Mouse (Mus musculus) forebrain, embryonic 10.5 days (tissue): Measurements from ENCODE around the gene Capsl. TPM values are rescaled to one million over a fixed set of nuclear protein-coding genes. Genes with fewer than 3 reads are reported as not detected.

Experiments used
- DNase-seq: peaks from one replicate; pipeline ENCODE4 v3.0.0-alpha.2; 2017; ENCODE audit warnings: low spot score; ENCODE audit errors: extremely low spot score
- H3K27ac ChIP-seq: fragments of 300-500 bp; sonication (generic); 2 replicates; pipeline ENCODE4 v1.5.1; 2016; ENCODE audit warnings: mild to moderate bottlenecking
- H3K27me3 ChIP-seq: fragments of 300-500 bp; sonication (generic); 2 replicates; pipeline ENCODE4 v1.6.1; 2016; ENCODE audit warnings: mild to moderate bottlenecking; ENCODE audit not compliant: poor library complexity, severe bottlenecking
- H3K36me3 ChIP-seq: fragments of 300-500 bp; sonication (generic); replicated peaks from 2 replicates; pipeline ENCODE4 v1.6.1; 2016; ENCODE audit warnings: mild to moderate bottlenecking, moderate library complexity
- H3K4me1 ChIP-seq: fragments of 300-500 bp; sonication (generic); 2 replicates; pipeline ENCODE4 v1.6.1; 2016
- H3K4me3 ChIP-seq: fragments of 300-500 bp; sonication (generic); 2 replicates; pipeline ENCODE4 v1.5.1; 2016; ENCODE audit warnings: mild to moderate bottlenecking, moderate library complexity
- H3K9me3 ChIP-seq: fragments of 300-500 bp; sonication (generic); 2 replicates; pipeline ENCODE4 v1.6.1; 2016; ENCODE audit warnings: mild to moderate bottlenecking, moderate library complexity
- WGBS: fragments of 180-500 bp; shearing (Covaris S2); methylation state at CpG from one replicate; pipeline ENCODE4 v1.1.7; 2016; 5-methylcytosine and 5-hydroxymethylcytosine counted together
- polyA plus RNA-seq: library from polyadenylated mRNA; unstranded; fragments of >200 nt; fragmentation: Nextera tagmentation; extraction: Ambion mirVana; gene quantifications from 2 replicates; pipeline ENCODE4 v1.2.1, GENCODE M21; 2016

Capsl gene
- polyA plus RNA-seq, result 0.61 and 0.68 TPM in 2 replicates

DNA sequence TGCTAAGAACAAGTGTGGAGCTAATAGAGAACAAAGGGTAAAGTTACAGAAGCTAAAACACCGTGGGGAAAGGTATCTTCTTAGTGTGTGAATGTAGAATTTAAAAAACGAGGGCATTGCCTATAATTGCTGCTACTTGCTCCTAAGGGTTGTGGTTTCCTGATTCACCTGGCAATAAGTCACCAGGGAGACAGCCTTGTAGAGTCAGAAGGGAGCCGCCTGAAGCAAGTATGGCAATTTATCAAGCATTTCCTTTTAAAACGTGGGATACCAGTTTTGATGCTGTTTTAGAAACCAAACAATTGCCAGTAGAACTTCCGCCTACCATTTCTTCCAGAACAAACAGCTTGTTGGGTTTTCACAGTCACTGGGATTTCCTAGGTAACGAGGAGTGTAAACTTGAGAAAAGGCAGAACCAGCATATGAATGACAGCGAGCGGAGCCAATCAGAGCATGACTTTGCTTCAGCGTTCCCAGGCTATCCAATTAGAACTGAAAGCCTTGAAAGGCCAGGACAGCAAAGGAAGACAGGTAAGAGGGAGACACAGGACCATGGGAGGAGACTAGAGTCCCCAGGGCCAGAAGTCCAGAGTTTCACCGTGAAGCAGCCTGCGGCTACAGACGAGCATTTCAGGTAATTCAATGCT is at the start of gene Capsl:
Gene Capsl, plus strand, starts transcription at position 495 of the 647 bp plus-strand sequence.
- Histone ChIP-seq H3K9me3 (no peaks in the 10 kb centered on the region), H3K36me3 (no peaks in the 10 kb centered on the region), H3K27ac (no peak within 1 kb of the TSS), H3K27me3 (no peaks in the 10 kb centered on the region), H3K4me1 (no peaks in the 10 kb centered on the region), H3K4me3 (no peak within 1 kb of the TSS)
- 55% methylated on average over 12 of the region's 12 CpGs for WGBS
- DNase-seq, result peak; percentile 30

DNA sequence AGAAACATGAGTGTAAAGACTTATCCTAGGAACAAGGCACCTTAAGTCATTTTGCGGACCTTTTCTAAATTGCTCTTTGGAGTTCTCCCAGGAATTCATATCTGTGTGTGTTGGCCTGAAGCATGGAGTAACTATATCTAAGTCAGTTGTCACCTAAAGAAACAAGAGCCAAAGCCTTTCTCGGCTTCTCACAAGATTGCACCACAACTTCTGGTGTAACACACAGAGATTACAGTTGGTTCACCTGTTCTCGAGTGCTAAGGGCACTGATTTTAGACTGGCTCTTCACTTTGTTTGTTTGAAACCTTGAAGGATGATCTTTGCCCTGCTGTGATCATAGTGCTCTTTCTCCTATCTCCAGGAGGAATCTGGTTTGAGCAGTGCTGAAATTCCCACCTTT is 26.4 kb upstream of the Capsl start:
- no peaks in the 10 kb centered on the region for H3K4me1 ChIP-seq
- no peaks in the 10 kb centered on the region for H3K36me3 ChIP-seq
- H3K27me3 ChIP-seq, result no peaks in the 10 kb centered on the region
- DNase-seq, result no peak
- H3K9me3 ChIP-seq, result no peaks in the 10 kb centered on the region
- WGBS, result 89% methylated on average over 3 of the region's 3 CpGs
- no peak overlapping the region for H3K4me3 ChIP-seq
- H3K27ac ChIP-seq, result no peak overlapping the region

DNA sequence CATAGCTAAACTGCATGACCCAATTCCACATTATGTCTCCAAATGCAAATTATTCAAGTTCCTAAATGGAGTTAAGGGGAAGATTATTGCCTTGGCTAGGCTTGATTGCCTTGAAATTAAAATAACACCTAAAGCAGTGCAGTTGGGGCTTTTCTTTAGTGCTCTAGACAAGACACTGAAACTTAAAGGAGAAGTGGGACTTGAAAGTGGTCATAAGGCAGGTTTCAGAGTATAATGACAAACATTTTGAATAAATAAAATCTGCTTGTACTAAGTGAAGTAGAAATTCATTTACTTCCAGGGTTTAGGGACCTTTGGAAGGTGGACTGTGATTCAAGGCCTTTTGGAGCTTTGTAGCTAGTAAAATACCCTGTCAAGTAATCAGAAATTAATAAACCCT is 14.7 kb upstream of the Capsl start:
- H3K4me3 ChIP-seq, result no peak overlapping the region
- H3K9me3 ChIP-seq, result no peaks in the 10 kb centered on the region
- no peak for DNase-seq
- H3K27me3 ChIP-seq, result no peaks in the 10 kb centered on the region
- H3K36me3 ChIP-seq, result no peaks in the 10 kb centered on the region
- H3K27ac ChIP-seq, result no peak overlapping the region
- no peaks in the 10 kb centered on the region for H3K4me1 ChIP-seq

DNA sequence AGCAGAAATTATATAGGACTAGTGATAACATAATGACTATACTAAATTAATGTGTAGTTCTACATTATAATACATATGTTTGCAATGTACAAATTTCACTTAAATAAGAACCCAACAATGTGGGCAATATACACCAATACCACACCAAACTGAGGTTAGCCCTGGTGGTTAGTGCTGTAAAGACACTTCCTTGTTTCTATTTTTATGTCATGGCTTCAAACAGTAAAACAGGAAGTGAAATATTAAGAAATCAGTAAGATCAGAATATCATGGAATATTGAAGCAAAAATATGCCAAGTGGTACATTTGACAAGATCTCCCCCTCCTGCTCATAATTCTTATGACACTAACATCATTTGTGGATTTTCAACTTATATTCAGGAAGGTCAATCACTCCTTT is 8.0 kb upstream of the Capsl start:
- DNase-seq, result no peak
- Histone ChIP-seq H3K27ac (no peak overlapping the region), H3K27me3 (no peaks in the 10 kb centered on the region), H3K4me1 (no peaks in the 10 kb centered on the region), H3K9me3 (no peaks in the 10 kb centered on the region), H3K36me3 (no peaks in the 10 kb centered on the region), H3K4me3 (no peak overlapping the region)

DNA sequence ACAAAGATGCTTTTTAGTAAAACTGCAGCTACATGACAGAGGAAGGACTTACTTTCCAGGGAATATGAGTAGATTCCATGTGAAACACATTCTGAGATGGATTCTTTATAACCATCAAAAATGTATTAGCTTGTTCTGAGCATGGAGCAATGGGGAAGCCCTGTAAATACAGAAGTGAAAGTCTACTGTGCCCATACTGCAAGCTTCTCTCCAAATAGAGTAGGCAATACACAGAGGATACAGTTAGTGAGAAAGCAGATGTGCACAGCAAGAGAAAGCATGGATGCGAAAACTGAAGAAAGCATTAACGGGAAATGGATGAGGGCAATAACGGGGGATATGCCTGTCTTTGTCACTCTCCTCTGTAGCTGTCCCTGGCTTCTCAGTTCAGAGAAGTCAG is 6.0 kb upstream of the Capsl start:
- no peak for DNase-seq
- H3K4me3 ChIP-seq, result no peak overlapping the region
- H3K4me1 ChIP-seq, result no peaks in the 10 kb centered on the region
- WGBS, result 90% methylated on average over 3 of the region's 3 CpGs
- no peaks in the 10 kb centered on the region for H3K27me3 ChIP-seq
- H3K9me3 ChIP-seq, result no peaks in the 10 kb centered on the region
- no peaks in the 10 kb centered on the region for H3K36me3 ChIP-seq
- H3K27ac ChIP-seq, result no peak overlapping the region

DNA sequence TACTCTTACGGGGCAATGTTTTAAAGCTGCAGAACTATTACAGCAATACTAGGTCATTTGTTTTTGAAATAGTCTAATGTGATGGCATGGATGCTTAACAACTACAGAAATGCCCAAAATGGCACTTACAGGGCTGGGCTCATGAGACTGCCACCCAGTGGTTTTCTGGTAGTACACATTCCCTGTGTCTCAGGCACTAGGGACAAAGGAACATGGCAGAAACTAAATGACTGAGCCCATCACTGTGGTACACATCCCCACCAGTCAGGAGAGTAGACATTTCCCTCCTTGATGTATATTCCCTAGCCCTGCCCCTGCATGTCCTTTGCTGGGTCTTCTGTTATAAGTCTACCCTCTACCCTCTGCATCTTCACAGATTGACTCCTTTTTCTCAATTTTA is 16.2 kb downstream of the Capsl start:
- WGBS, result 90% methylated on average over 1 of the region's 1 CpGs
- DNase-seq, result no peak
- H3K4me1 ChIP-seq, result no peaks in the 10 kb centered on the region
- no peaks in the 10 kb centered on the region for H3K36me3 ChIP-seq
- H3K9me3 ChIP-seq, result no peaks in the 10 kb centered on the region
- H3K27ac ChIP-seq, result no peak overlapping the region
- no peaks in the 10 kb centered on the region for H3K27me3 ChIP-seq
- no peak overlapping the region for H3K4me3 ChIP-seq

DNA sequence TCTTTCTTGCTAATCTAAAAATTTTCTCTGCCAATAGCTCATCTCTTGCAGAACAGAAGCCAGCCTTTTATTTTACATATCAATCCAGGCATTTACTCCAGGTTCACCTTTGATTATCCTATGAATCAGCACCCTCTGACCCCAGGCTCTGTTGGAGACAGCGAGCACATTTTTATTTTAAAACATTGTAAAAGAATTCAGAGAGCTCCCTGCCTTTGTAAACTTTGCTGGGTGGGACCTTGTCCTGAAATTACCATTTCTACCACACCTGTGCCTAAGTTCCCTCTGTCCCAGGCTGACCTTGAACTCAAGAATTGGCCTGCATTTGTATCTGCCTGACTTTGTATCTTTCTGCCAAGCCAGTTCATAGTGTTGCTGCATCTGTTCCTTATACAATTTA is 17.0 kb downstream of the Capsl start:
- 49% methylated on average over 1 of the region's 1 CpGs for WGBS
- no peaks in the 10 kb centered on the region for H3K9me3 ChIP-seq
- H3K36me3 ChIP-seq, result no peaks in the 10 kb centered on the region
- DNase-seq, result no peak
- H3K27ac ChIP-seq, result no peak overlapping the region
- H3K27me3 ChIP-seq, result no peaks in the 10 kb centered on the region
- H3K4me1 ChIP-seq, result no peaks in the 10 kb centered on the region
- H3K4me3 ChIP-seq, result no peak overlapping the region

DNA sequence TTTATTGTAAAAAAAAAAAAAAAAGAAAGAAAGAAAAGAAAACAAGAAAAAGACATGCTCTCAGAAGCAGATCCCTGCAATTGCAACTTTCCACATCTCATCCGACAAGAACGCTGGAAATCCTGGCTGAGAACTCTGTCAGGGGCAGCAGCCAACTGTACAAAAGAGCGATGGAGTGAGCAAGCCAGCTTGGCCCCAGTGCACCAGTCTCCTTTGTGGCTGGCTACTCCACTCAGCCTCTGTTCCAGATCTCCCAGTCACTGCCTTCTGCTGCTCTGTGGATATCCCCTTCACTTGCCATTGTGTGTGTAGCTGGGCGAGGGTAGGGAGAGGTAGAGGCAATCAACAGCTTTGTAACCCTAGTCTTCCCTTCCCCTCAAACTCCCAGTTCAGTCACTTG is 18.4 kb downstream of the Capsl start:
- Histone ChIP-seq H3K4me1 (no peaks in the 10 kb centered on the region), H3K4me3 (no peak overlapping the region), H3K9me3 (no peaks in the 10 kb centered on the region), H3K36me3 (no peaks in the 10 kb centered on the region), H3K27me3 (no peaks in the 10 kb centered on the region), H3K27ac (no peak overlapping the region)
- WGBS, result 85% methylated on average over 4 of the region's 4 CpGs
- no peak for DNase-seq

DNA sequence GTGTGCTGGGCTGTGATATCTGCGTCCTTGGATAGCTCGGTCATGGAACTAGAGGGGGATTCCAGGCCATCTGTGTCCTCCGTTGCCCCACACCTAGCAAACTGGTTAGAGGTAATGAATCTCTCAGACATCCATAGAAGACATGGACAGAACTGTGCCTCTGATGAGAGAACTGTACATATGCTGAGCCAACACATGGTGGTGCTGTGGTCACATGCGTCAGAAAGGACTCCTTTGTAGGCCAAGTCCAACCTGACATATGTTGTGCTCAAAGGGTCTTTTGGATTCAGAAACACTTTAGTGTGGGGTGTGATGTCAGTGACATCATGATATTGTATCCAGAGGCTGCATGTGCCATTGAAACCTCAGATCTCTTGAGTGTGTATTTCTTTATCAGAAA is 19.4 kb downstream of the Capsl start:
- H3K4me3 ChIP-seq, result no peak overlapping the region
- H3K27me3 ChIP-seq, result no peaks in the 10 kb centered on the region
- no peak overlapping the region for H3K27ac ChIP-seq
- H3K36me3 ChIP-seq, result no peaks in the 10 kb centered on the region
- DNase-seq, result peak; percentile 26
- WGBS, result 74% methylated on average over 4 of the region's 4 CpGs
- no peaks in the 10 kb centered on the region for H3K9me3 ChIP-seq
- H3K4me1 ChIP-seq, result no peaks in the 10 kb centered on the region

DNA sequence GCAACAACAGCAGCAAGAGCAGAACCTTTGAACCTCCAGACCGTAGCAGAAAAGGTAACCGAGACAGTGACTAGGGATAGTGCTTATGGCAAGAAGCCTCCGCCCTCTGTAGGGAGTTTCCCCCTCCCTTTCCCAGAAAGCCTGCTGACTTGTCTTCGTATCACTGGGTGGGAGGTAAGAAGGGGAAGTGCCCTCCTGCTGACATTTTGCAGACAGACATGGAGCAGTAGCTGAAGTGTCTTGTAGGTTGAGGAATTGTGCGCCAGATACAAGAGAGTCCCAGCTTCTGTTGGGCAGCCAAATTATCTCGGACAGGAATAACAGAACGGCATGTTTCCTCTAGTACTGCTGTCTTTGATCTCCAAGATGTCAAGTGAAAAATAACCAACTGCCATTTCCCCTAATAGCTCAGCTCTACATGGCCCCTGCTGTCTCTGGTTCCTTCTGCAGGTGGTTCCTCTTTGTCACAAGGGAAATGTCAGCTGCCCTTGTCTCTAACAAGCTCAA is 27.7 kb downstream of the Capsl start:
- DNase-seq, result no peak

DNA sequence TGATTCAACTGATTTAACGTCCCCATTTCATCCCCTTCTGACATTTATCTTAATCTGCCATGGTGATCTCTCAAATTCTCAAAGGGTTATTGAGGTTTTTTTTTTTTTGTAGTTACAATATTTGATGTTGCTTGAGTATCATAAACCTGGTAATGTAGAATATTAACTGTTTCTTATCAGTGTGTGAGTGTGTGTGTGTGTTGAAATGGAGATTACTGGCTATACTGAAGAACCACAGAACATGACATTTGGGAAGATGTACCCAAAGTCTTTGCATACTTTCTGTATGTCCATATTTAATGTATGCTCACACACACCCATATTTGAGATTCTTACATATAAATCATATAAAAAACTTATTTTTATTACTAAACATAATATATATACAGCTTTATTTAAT is 28.2 kb downstream of the Capsl start:
- no peaks in the 10 kb centered on the region for H3K27me3 ChIP-seq
- 75% methylated on average over 1 of the region's 1 CpGs for WGBS
- H3K9me3 ChIP-seq, result no peaks in the 10 kb centered on the region
- no peak for DNase-seq
- H3K27ac ChIP-seq, result no peak overlapping the region
- no peaks in the 10 kb centered on the region for H3K4me1 ChIP-seq
- H3K4me3 ChIP-seq, result no peak overlapping the region
- no peaks in the 10 kb centered on the region for H3K36me3 ChIP-seq

More for the DNA sequence above, 27.7 kb downstream of the Capsl start:
- H3K4me1 ChIP-seq, result no peaks in the 10 kb centered on the region
- H3K36me3 ChIP-seq, result no peaks in the 10 kb centered on the region
- H3K27ac ChIP-seq, result no peak overlapping the region
- WGBS, result 77% methylated on average over 7 of the region's 7 CpGs
- H3K9me3 ChIP-seq, result no peaks in the 10 kb centered on the region
- H3K4me3 ChIP-seq, result no peak overlapping the region
- H3K27me3 ChIP-seq, result no peaks in the 10 kb centered on the region

DNA sequence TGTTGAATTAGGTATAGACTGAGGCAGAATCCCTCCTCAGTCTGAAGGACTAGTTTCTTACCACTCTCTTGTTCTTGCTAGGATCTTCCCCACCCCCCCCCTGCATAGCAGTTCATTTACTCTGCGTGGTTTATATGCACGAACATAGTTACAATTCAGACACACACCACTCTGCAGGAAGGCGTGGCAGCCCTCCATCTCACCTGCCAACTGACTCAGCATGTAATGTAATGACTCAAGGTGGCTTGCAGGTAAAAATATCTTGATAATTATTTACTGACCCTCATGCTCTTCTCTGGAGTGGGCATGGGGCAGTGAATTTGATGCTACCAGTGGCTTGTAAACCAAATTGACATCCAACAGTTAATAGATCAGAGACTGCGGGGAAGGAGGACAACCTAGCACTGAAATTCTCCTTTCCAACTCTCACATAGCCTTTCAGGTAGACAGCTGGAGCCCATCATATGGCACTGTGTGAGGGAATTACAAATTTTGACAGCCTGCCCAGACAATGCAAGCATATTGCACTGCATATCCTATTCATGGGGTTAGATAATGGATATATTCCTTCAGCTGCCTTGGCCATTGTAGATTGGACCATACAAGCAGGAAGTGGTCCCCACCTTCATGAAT is 35.3 kb downstream of the Capsl start:
- H3K4me1 ChIP-seq, result no peaks in the 10 kb centered on the region
- H3K4me3 ChIP-seq, result no peak overlapping the region
- no peak overlapping the region for H3K27ac ChIP-seq
- no peaks in the 10 kb centered on the region for H3K9me3 ChIP-seq
- WGBS, result 92% methylated on average over 4 of the region's 4 CpGs
- no peaks in the 10 kb centered on the region for H3K27me3 ChIP-seq
- no peaks in the 10 kb centered on the region for H3K36me3 ChIP-seq
- no peak for DNase-seq

DNA sequence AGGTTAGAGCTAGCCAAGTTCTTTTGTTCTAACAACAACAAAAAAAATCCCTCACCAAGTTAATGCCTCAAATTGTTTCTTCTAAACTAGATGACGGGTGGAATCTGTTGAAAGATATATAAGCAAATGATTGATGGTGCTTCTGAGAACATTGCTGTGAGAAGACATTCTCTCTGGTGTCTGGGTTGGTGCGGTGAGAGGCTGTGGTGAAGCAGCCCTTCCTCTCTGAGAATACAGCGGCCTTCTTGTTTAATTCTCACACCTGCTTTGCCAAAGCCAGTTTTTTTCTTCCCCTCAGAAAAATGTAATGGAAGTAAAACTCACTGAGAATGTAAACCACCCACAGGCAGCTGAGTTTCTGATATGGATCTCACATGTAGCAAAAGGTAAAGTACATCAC is 36.3 kb downstream of the Capsl start:
- WGBS, result 85% methylated on average over 3 of the region's 3 CpGs
- no peak for DNase-seq
- Histone ChIP-seq H3K4me1 (no peaks in the 10 kb centered on the region), H3K36me3 (no peaks in the 10 kb centered on the region), H3K27ac (no peak overlapping the region), H3K4me3 (no peak overlapping the region), H3K27me3 (no peaks in the 10 kb centered on the region), H3K9me3 (no peaks in the 10 kb centered on the region)
